Mouse (Mus musculus): ENCODE measurements around the gene Llgl2. TPM values are rescaled to one million over a fixed set of nuclear protein-coding genes. Genes with fewer than 3 reads are reported as not detected.

The Llgl2 gene
- total RNA-seq (2018; cell fraction: chromatin; rRNA removed) = 100 to 1,000 TPM in 1 of 26 experiments, 10 to 100 TPM in 8, 1 to 10 TPM in 17; 3.1 to 101 (median 7.8) TPM
- 10 to 100 TPM in 1 of 26 experiments, 1 to 10 TPM in 25; 1.0 to 10.7 (median 2.2) TPM for total RNA-seq (2018; cell fraction: cytosol; rRNA removed)
- 10 to 100 TPM in 7 of 26 experiments, 1 to 10 TPM in 19; 1.7 to 41.1 (median 5.8) TPM for total RNA-seq (2018; cell fraction: nucleus; rRNA removed)
- polyA plus RNA-seq (2018) = 0.80 to 3.9 TPM (median 2.6 TPM) in 3 replicates

DNA sequence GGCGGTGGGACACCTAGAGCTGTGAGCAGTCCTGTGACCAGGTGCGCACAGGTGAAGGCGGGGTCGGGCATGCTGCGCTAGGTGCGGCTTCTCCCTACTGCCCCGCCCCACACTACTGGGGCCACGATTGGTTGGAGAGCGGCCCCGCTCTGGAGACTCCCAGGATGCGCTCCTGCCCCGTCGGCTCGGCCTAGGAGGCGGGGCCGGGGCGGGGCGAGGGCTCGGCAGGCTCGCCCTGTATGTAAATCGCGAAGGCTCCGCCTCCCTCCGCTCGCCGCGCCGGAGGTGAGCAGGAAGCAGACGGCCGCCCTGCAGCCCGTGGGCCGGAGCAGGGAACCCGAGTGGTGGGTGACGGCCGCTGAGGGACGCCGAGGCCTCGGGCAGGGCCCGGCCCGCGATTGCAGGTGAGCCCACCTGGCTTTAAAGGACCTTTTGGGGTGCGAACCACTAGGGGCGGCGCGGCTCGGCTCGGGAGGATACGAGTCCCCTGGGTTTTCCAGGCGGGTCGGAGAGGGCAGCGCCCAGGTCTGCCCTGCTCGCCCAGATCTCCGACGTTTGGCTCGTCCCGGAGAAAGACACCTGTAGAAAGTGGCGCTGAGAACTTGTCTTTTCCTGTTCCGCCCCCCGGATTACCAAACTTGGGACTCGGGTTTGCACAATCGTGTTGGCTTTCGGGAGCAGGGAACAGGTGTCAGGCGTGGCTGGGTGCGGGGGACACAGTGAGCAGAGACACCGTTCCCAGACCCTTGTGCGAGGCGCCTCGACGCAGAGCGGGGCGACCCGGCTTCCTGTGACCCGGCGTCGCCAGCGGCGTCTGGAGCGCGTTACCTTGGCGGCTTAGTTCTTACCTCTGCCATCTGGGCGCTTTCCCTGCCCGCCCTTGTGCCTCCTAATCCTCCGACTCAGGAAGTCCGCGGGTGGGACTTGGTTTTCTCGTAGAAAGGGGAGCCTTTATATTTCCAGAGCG is at the start of gene Llgl2:
Gene Llgl2 (plus strand): TSS at position 276 of the 967 bp plus-strand sequence.
- under 1% methylated on average over 85 of the region's 87 CpGs for WGBS (ENCODE audit: missing documents)
- no peak within 1 kb of the TSS for H3K27ac ChIP-seq
- peak within 1 kb of the TSS; percentile 45 for H3K4me3 ChIP-seq (ENCODE audit: inconsistent target)
- H3K79me2 ChIP-seq (ENCODE audit: inconsistent target) = no peaks in the 10 kb centered on the region
- no peaks in the 10 kb centered on the region for H3K36me3 ChIP-seq (ENCODE audit: inconsistent target)

- WGBS (ENCODE audit: missing documents) = 78% methylated on average over 4 of the region's 4 CpGs
These were observed 49.2 kb upstream of the Llgl2 start for GRCm38 (mm10) chr11:115774653-115775052.

DNA sequence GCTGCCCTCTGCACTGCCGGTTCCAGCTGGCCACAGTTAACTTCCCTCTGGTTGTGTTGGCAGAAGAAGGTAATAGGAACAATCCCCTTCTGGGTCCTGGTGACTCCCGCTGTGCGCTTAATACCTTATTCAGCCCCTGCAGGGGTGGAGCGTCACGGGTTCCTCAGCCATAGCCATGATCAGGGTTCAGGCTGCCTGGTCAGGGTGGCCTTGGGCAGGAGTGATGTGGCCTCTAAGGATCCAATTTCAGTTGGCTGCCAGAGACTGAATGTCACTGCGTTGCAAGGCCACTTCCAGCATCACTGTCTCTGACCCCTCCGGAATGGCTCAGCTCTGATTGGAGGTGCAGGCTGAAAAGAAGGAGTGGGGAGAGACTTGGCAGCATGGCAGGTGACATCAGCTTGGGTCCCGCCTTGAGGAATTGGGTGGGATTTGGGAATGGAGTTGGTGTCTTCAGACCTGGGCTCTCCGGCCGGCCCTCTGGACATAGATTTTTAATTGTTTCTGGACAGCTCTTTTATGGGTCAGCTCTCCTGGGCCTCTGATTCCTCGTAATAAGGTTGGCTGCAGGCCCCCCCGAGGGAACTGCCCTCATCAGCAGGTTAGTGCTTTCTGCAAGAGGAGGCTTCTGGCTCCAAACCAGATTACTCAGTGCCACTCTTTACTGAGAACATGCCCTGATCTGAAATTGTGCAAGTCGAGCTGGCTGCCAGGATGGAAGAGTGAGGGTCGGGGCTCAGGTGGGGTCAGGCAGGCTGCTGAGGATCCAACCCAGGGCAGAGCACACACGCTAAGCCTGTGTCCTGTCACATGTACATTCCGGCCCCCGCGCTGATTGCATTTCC is 47.8 kb upstream of the Llgl2 start:
- peaks cover 25% of the 10 kb centered on the region; the same call in 1 of the 2 replicates for H3K79me2 ChIP-seq (ENCODE audit: inconsistent target)

More at GRCm38 (mm10) chr11:115774653-115775052, 49.2 kb upstream of the Llgl2 start:
- peaks cover 39% of the 10 kb centered on the region; the same call in 1 of the 2 replicates for H3K79me2 ChIP-seq (ENCODE audit: inconsistent target)
- H3K36me3 ChIP-seq (ENCODE audit: inconsistent target) = no peaks in the 10 kb centered on the region
- no peak overlapping the region for H3K27ac ChIP-seq
- H3K4me3 ChIP-seq (ENCODE audit: inconsistent target) = no peak overlapping the region

GRCm38 (mm10) chr11:115776954-115777353 is 46.9 kb upstream of the Llgl2 start:
- WGBS (ENCODE audit: missing documents) = 88% methylated on average over 9 of the region's 9 CpGs
- H3K79me2 ChIP-seq (ENCODE audit: inconsistent target) = peaks cover 19% of the 10 kb centered on the region; the same call in 1 of the 2 replicates
- no peak overlapping the region for H3K4me3 ChIP-seq (ENCODE audit: inconsistent target)
- H3K27ac ChIP-seq = no peak overlapping the region
- no peaks in the 10 kb centered on the region for H3K36me3 ChIP-seq (ENCODE audit: inconsistent target)

More for the DNA sequence above, 47.8 kb upstream of the Llgl2 start:
- H3K36me3 ChIP-seq (ENCODE audit: inconsistent target) = no peaks in the 10 kb centered on the region
- WGBS (ENCODE audit: missing documents) = 91% methylated on average over 16 of the region's 18 CpGs
- H3K4me3 ChIP-seq (ENCODE audit: inconsistent target) = no peak overlapping the region
- H3K27ac ChIP-seq = no peak overlapping the region

- 94% methylated on average over 17 of the region's 17 CpGs for WGBS (ENCODE audit: missing documents)
- H3K36me3 ChIP-seq (ENCODE audit: inconsistent target) = no peaks in the 10 kb centered on the region
- H3K79me2 ChIP-seq (ENCODE audit: inconsistent target) = peaks cover 11% of the 10 kb centered on the region; the same call in 1 of the 2 replicates
- H3K4me3 ChIP-seq (ENCODE audit: inconsistent target) = no peak overlapping the region
- no peak overlapping the region for H3K27ac ChIP-seq
These were observed 46.1 kb upstream of the Llgl2 start for GRCm38 (mm10) chr11:115777487-115778335.

GRCm38 (mm10) chr11:115779038-115779571 is 44.7 kb upstream of the Llgl2 start:
- Histone ChIP-seq H3K27ac (no peak overlapping the region), H3K4me3 (ENCODE audit: inconsistent target) (no peak overlapping the region)
- WGBS (ENCODE audit: missing documents) = 48% methylated on average over 9 of the region's 9 CpGs

DNA sequence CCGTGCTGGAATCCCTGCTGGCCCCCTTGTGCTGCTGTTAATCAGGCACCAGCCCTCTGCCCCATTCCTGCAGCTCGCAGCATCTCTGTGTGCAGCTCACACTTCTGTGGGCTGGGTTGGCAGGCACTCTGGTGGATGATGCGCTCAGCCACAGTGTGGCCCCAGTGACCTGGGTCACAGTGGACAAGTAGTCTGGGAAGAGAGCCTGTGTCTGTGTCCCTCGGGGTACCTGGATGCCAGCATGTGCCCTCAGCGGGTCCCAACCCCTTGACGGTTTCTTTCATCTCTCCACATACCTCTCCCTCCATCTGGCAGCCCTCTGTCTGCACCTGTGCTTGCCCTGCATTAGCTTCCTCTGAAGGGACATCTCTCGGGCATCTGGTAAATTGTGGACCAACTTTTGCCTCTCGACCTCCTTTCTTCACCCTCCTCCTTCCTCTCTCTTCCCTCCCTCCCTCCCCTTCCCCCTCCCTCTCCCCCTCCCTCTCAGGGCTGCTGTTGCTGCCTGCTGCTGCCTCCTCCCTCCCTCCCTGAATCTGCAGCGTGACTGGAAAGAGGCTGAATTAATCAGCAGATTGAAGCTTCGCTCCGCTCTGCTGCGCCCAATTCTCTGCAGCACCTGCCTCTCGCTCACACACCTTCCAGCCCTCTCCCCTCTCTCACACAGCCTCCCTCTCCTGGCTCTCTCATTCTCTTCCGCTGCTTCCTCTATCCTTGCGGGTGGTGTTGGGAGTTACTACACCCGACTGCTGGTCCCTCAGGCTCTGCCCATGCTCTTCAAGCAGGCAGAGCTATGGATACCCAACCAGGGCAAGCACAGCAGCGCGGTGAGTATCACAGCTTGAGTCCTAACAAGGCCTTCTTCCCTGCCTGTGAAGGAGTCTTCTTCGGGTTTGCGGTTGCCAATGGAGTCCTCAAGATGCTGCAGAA is 43.4 kb upstream of the Llgl2 start:
- WGBS (ENCODE audit: missing documents) = 57% methylated on average over 20 of the region's 20 CpGs
- Histone ChIP-seq H3K79me2 (ENCODE audit: inconsistent target) (no peaks in the 10 kb centered on the region), H3K27ac (no peak overlapping the region), H3K4me3 (ENCODE audit: inconsistent target) (no peak overlapping the region), H3K36me3 (ENCODE audit: inconsistent target) (no peaks in the 10 kb centered on the region)

More at GRCm38 (mm10) chr11:115779038-115779571, 44.7 kb upstream of the Llgl2 start:
- Histone ChIP-seq H3K79me2 (ENCODE audit: inconsistent target) (no peaks in the 10 kb centered on the region; the same call in 1 of the 2 replicates), H3K36me3 (ENCODE audit: inconsistent target) (no peaks in the 10 kb centered on the region)

DNA sequence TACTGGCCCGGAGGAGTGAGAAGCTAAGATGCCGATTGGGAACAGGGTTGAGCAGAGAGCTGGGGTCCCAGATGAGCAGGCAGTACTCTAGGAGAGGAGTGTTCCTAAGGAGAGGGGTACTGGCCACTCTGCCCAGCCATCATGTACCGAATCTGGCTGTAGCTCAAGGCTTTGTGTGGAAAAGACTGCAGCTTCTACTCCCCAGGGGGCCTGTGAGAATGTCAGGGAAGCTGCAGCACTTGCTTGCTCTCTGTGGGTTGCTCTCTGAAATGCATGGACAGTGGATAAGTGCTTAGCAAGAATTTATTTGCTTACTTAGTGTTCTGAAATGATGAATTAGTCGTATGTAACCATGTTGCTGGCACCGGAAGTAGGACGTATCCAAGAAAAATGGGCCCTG is 37.4 kb upstream of the Llgl2 start:
- H3K4me3 ChIP-seq (ENCODE audit: inconsistent target) = no peak overlapping the region
- H3K27ac ChIP-seq = no peak overlapping the region
- H3K36me3 ChIP-seq (ENCODE audit: inconsistent target) = peaks cover 19% of the 10 kb centered on the region; the same call in 1 of the 2 replicates
- WGBS (ENCODE audit: missing documents) = 94% methylated on average over 6 of the region's 6 CpGs
- H3K79me2 ChIP-seq (ENCODE audit: inconsistent target) = no peaks in the 10 kb centered on the region

- H3K4me3 ChIP-seq (ENCODE audit: inconsistent target) = no peak overlapping the region
- no peaks in the 10 kb centered on the region for H3K79me2 ChIP-seq (ENCODE audit: inconsistent target)
- H3K36me3 ChIP-seq (ENCODE audit: inconsistent target) = peaks cover 50% of the 10 kb centered on the region
- WGBS (ENCODE audit: missing documents) = 93% methylated on average over 7 of the region's 7 CpGs
- H3K27ac ChIP-seq = no peak overlapping the region
These were observed 34.1 kb upstream of the Llgl2 start for GRCm38 (mm10) chr11:115789787-115790186.

DNA sequence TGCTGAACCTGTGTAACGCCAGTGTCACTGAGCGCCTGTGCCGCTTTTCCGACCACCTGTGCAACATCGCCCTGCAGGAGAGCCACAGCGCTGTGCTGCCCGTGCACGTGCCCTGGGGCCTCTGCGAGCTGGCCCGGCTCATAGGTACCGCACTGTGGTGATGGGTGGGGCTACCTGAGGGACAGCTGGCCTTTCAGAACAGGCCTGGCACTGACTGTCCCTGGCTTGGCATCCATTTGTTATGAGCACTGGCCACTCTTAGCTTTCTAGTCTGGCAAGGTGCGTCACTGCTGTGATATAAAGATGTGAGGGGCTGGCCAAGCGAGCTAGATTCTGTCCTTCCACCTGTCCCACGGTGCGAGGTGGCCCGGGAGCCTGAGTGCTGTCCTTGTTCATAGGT is 31.9 kb upstream of the Llgl2 start:
- H3K36me3 ChIP-seq (ENCODE audit: inconsistent target) = peaks cover 61% of the 10 kb centered on the region
- WGBS (ENCODE audit: missing documents) = 95% methylated on average over 16 of the region's 16 CpGs

GRCm38 (mm10) chr11:115792353-115792752 is 31.5 kb upstream of the Llgl2 start:
- Histone ChIP-seq H3K36me3 (ENCODE audit: inconsistent target) (peaks cover 61% of the 10 kb centered on the region), H3K27ac (no peak overlapping the region), H3K79me2 (ENCODE audit: inconsistent target) (no peaks in the 10 kb centered on the region), H3K4me3 (ENCODE audit: inconsistent target) (no peak overlapping the region)
- WGBS (ENCODE audit: missing documents) = 94% methylated on average over 14 of the region's 14 CpGs

More for the DNA sequence above, 31.9 kb upstream of the Llgl2 start:
- no peak overlapping the region for H3K4me3 ChIP-seq (ENCODE audit: inconsistent target)
- no peaks in the 10 kb centered on the region for H3K79me2 ChIP-seq (ENCODE audit: inconsistent target)
- H3K27ac ChIP-seq = no peak overlapping the region

DNA sequence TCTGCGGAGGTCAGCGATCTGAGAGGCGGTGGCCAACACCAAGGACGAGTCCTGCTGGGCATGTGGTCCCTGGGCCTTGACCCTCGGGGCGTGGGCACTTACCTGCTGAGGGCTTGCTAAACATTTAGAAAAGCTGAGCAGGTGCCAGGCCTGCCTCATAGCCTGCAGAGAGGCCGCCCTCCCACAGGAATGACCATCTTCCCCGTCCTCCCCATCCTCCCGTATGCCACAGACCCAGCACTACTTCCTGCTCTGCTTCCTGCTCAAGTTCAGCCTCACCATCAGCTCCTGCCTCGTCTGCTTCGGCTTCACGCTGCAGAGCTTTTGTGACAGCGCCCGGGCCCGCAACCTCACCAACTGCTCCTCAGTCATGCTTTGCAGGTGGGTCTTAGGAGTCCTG is 27.0 kb upstream of the Llgl2 start:
- Histone ChIP-seq H3K27ac (no peak overlapping the region), H3K4me3 (ENCODE audit: inconsistent target) (no peak overlapping the region), H3K36me3 (ENCODE audit: inconsistent target) (peaks cover 50% of the 10 kb centered on the region), H3K79me2 (ENCODE audit: inconsistent target) (no peaks in the 10 kb centered on the region)
- 64% methylated on average over 15 of the region's 15 CpGs for WGBS (ENCODE audit: missing documents)
